Mouse (Mus musculus) kidney, embryonic 14.5 days (tissue): ENCODE results near the gene Ifne. TPM values are rescaled to one million over a fixed set of nuclear protein-coding genes. Genes with fewer than 3 reads are reported as not detected.

Source experiments
- ATAC-seq: fragments of 200-750 bp; cut with Nextera tagmentation; 2 replicates; pipeline ENCODE4 v1.8.0; 2017; ENCODE audit warnings: moderate number of reproducible peaks, mild to moderate bottlenecking, moderate TSS enrichment, moderate library complexity; ENCODE audit not compliant: low FRiP score, low TSS enrichment
- H3K27ac ChIP-seq: fragments of 300-500 bp; sonication (generic); 2 replicates; pipeline ENCODE4 v1.5.1; 2014; ENCODE audit warnings: low read depth, mild to moderate bottlenecking, low read length, moderate library complexity, mixed read lengths
- H3K27me3 ChIP-seq: fragments of 300-500 bp; sonication (generic); 2 replicates; pipeline ENCODE4 v1.6.1; 2014; ENCODE audit warnings: mild to moderate bottlenecking, low read length; ENCODE audit not compliant: control insufficient read depth, insufficient read depth
- H3K36me3 ChIP-seq: fragments of 300-500 bp; sonication (generic); 2 replicates; pipeline ENCODE4 v1.6.1; 2014; ENCODE audit warnings: low read length, mixed read lengths; ENCODE audit not compliant: control insufficient read depth, insufficient read depth
- H3K4me1 ChIP-seq: fragments of 300-500 bp; sonication (generic); 2 replicates; pipeline ENCODE4 v1.6.1; 2014; ENCODE audit warnings: low read length, mixed read lengths; ENCODE audit not compliant: control insufficient read depth, insufficient read depth
- H3K4me2 ChIP-seq: fragments of 300-500 bp; sonication (generic); replicated peaks from 2 replicates; pipeline ENCODE4 v1.6.1; 2014; ENCODE audit warnings: low read depth, mild to moderate bottlenecking, low read length
- H3K4me3 ChIP-seq: fragments of 300-500 bp; sonication (generic); 2 replicates; pipeline ENCODE4 v1.5.1; 2014; ENCODE audit warnings: mild to moderate bottlenecking, low read length
- H3K9ac ChIP-seq: fragments of 300-500 bp; sonication (generic); 2 replicates; pipeline ENCODE4 v1.6.1; 2014; ENCODE audit warnings: low read depth, mild to moderate bottlenecking, low read length, moderate library complexity
- H3K9me3 ChIP-seq: fragments of 300-500 bp; sonication (generic); 2 replicates; pipeline ENCODE4 v1.6.1; 2016; ENCODE audit warnings: low read length; ENCODE audit not compliant: control insufficient read depth
- WGBS: fragments of 180-500 bp; shearing (Covaris S2); extraction: QIAGEN DNeasy Blood & Tissue Kit; methylation state at CpG from one replicate; pipeline ENCODE4 v1.1.7; 2014; 5-methylcytosine and 5-hydroxymethylcytosine counted together
- polyA plus RNA-seq: library from polyadenylated mRNA; unstranded; fragments of >200 nt; fragmentation: Nextera tagmentation; extraction: Ambion mirVana; gene quantifications from 2 replicates; pipeline ENCODE4 v1.2.1, GENCODE M21; 2014

Gene Ifne
- polyA plus RNA-seq, 1 experiment from 2014 or later, result not detected

DNA sequence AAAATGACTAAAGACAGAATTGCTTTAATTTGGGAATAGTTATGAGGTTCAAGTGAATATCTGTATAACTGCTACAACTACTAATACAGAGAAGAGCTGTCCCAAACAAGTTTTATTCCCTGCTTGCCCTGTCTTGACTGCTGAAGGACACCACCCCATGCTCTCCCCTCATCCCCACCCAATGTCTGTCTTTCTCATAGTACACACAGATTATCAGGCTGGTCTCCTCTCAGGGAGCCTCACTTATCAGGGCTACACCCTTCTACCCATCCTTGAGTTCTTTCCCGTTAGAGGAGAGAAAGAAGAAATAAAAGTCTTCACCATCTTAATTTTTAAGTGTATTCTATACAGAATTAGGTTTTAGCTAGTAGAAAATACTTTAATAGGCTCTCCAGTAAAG is 34.0 kb upstream of the Ifne start:
- Histone ChIP-seq H3K36me3 (no peaks in the 10 kb centered on the region), H3K4me1 (no peaks in the 10 kb centered on the region), H3K9ac (no peak overlapping the region), H3K27me3 (peaks cover 34% of the 10 kb centered on the region), H3K4me3 (no peak overlapping the region), H3K27ac (no peak overlapping the region), H3K9me3 (no peaks in the 10 kb centered on the region), H3K4me2 (no peak overlapping the region)
- no peak for ATAC-seq
- 92% methylated on average over 1 of the region's 1 CpGs for WGBS

DNA sequence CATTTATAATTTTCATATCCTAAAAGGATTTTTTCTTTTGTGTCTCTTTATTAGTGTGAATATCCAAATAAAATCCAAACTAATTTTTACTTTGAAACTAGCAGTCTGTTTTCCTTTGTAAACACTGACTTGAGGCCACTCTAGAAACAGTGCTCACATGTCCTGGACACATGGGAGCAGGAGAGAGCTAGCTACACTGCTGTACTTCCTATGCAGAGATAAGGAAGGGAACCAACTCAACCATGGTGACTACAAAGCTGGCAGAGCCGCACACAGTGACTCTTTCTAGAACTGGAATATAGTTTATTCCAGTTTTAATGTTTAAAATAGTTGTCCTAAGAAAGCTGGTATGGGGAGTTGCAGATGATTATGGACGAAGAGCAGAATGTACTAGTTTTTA is 32.9 kb upstream of the Ifne start:
- H3K4me1 ChIP-seq, result no peaks in the 10 kb centered on the region
- no peak overlapping the region for H3K9ac ChIP-seq
- WGBS, result 83% methylated on average over 2 of the region's 2 CpGs
- H3K27me3 ChIP-seq, result peaks cover 35% of the 10 kb centered on the region
- H3K4me2 ChIP-seq, result no peak overlapping the region
- H3K9me3 ChIP-seq, result no peaks in the 10 kb centered on the region
- H3K27ac ChIP-seq, result no peak overlapping the region
- no peak for ATAC-seq
- no peak overlapping the region for H3K4me3 ChIP-seq
- H3K36me3 ChIP-seq, result no peaks in the 10 kb centered on the region

DNA sequence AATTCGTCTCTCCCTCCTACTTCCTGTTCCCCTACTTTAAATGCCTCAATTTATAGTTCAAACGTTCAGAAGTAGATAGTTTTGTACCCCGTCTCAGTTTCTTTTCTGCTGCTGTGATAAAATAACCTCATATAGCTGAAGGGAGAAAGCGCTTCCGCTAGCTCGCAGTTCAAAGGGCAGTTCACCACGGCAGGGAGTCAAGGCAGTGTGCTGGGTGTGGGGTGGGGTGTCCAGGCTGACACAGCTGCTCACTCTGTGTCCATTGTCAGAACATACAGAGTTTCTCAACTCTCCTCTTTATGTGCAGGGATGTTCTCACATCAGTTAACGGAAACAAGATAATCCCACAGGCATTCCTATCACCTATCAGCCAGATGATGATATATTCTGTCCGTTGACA is 32.2 kb upstream of the Ifne start:
- H3K9me3 ChIP-seq, result no peaks in the 10 kb centered on the region
- H3K4me2 ChIP-seq, result no peak overlapping the region
- no peak overlapping the region for H3K9ac ChIP-seq
- H3K4me1 ChIP-seq, result no peaks in the 10 kb centered on the region
- H3K4me3 ChIP-seq, result no peak overlapping the region
- no peaks in the 10 kb centered on the region for H3K36me3 ChIP-seq
- H3K27ac ChIP-seq, result no peak overlapping the region
- no peak for ATAC-seq
- H3K27me3 ChIP-seq, result peaks cover 35% of the 10 kb centered on the region
- 31% methylated on average over 9 of the region's 9 CpGs for WGBS

DNA sequence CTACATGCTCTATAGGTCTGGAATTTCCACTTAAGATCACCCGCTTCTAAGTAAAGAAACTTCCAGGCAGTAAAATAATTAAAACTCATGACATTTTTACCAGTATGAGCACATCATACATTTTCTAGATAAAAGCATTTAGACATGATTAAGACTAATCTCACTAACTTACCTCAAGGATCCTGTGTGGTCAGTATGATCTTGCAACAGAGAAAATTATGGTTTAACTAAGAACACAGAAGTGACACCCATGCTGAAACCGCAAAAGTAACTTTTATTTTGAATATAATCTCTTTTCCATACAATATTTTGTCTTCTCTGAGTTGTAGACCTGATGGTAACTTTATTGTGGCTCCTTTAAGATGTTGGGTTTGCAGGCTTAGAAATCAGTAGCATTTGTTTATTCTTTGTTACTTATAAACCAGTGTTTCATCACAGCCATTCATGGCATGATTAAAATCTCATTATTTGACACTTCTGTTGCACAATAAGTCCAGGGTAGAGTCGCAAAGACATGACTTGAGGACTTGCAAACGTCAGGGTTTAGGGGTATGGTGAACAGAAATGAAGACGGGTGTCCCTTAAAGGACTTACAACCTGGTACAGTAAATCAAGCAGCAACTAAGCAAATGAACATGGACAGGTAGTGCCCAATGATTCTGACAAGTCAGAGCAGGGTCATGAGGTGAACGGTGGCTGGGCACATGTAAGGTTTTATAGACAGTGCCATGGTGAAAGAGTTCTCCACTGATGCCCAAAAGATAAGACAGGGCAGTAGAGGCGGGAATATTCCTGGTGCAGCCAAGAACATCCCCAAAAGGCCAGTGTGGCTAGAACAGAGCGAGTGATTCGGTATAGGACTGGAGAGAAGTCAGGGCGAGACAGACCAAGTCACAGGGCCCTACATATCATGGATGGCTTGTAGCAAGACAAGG is 29.9 kb upstream of the Ifne start:
- Histone ChIP-seq H3K4me3 (no peak overlapping the region), H3K36me3 (no peaks in the 10 kb centered on the region), H3K9me3 (no peaks in the 10 kb centered on the region), H3K4me1 (no peaks in the 10 kb centered on the region), H3K27ac (no peak overlapping the region), H3K9ac (no peak overlapping the region), H3K27me3 (peaks cover 34% of the 10 kb centered on the region), H3K4me2 (no peak overlapping the region)
- no peak for ATAC-seq
- WGBS, result 87% methylated on average over 10 of the region's 10 CpGs

DNA sequence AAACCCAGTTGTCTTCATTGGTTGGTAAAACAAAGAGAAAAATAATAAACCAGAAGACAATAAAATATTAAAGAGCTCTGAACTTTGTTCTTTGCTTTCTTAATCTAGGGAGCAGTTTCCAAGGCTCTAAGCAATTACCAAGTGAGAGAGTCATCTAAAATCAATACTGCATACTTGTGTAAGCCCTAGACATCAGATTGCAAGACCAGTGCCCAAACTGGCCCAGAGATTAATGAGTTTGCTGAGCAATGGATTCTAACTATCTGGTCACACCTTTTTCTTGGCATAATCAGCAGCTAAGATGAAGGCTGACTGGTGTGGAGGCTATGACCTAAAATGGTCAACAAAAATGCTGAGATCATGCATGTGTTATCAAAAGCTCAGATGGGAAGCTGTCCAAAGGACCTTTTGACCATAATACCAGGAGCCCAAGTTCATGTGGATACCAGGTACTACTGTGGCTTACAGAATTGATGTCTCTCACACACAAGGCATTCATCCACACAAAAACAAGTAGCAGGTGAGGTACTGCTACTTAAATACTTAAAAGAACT is 13.3 kb upstream of the Ifne start:
- Histone ChIP-seq H3K4me2 (no peak overlapping the region), H3K9ac (no peak overlapping the region), H3K4me3 (no peak overlapping the region), H3K9me3 (no peaks in the 10 kb centered on the region), H3K27me3 (no peaks in the 10 kb centered on the region), H3K36me3 (no peaks in the 10 kb centered on the region), H3K27ac (no peak overlapping the region), H3K4me1 (no peaks in the 10 kb centered on the region)
- ATAC-seq, result no peak

DNA sequence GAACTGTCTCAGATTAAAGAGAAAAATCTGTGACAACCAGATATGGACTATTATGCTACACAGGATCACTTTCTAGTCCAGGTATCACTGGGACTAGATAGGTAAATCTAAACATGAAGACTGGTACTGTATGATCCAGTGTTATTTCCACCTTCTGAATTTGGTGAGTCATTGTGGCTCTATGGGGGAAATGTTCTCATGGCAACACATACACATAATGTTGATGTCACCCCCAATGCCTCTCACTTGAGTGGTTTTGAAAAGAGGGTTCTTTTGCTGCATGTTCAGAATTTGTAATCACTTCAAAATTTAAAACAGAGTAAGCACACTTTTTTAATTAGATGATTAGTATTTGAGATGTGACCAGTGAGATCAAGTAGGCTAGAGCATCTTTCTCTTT is 8.2 kb upstream of the Ifne start:
- H3K36me3 ChIP-seq, result no peaks in the 10 kb centered on the region
- H3K4me3 ChIP-seq, result no peak overlapping the region
- no peak overlapping the region for H3K9ac ChIP-seq

DNA sequence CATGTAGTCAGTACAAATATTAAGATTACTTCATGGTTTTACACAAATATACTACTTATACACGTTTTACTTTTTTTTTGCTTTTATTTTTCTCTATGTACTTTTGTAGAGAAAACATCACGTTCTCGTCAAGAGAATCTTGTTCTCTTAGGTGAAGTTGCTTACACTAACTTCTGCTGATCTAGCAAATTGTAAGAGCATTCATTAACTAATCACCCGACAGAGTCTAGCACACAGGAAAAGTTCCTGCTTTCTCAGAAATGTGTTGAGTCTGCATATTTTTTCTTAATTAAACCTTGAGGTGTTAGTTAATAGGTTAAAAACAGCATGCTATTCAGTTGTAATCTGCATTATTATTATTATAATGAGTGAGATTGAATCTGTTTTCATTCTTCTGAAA is 1.2 kb downstream of the Ifne start:
- Histone ChIP-seq H3K4me3 (no peak overlapping the region), H3K9me3 (no peaks in the 10 kb centered on the region), H3K9ac (no peak overlapping the region), H3K27ac (no peak overlapping the region), H3K4me2 (no peak overlapping the region), H3K36me3 (no peaks in the 10 kb centered on the region), H3K4me1 (no peaks in the 10 kb centered on the region), H3K27me3 (peaks cover 3% of the 10 kb centered on the region; the same call in 1 of the 2 replicates)
- WGBS, result 70% methylated on average over 4 of the region's 4 CpGs
- no peak for ATAC-seq

More for the DNA sequence above, 8.2 kb upstream of the Ifne start:
- ATAC-seq, result no peak
- Histone ChIP-seq H3K9me3 (no peaks in the 10 kb centered on the region), H3K27ac (no peak overlapping the region), H3K4me2 (no peak overlapping the region), H3K27me3 (no peaks in the 10 kb centered on the region), H3K4me1 (no peaks in the 10 kb centered on the region)

DNA sequence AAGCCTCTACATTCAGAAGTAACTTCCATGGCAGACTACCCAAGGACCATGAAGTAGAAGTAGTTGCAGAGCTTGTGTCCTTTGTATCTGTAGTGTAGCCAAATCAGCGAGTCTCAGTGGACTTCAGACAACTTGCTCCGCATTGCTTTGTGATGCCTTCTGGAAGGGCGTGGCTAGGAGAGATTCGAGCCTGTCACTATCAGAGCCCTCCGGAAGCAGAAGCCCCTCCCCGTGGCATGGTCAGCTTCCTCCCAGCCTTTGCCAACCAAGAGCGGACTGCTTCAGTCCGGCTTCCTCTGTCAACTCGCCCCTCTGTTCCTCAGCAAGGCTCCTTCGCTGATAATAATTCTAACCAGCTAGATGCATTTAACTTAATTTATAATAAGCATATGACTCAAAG is 1.8 kb downstream of the Ifne start:
- 41% methylated on average over 10 of the region's 10 CpGs for WGBS
- H3K27me3 ChIP-seq, result peaks cover 3% of the 10 kb centered on the region; the same call in 1 of the 2 replicates
- no peak overlapping the region for H3K27ac ChIP-seq
- no peak for ATAC-seq
- no peaks in the 10 kb centered on the region for H3K9me3 ChIP-seq
- no peak overlapping the region for H3K4me3 ChIP-seq
- no peak overlapping the region for H3K9ac ChIP-seq
- H3K36me3 ChIP-seq, result no peaks in the 10 kb centered on the region
- H3K4me1 ChIP-seq, result no peaks in the 10 kb centered on the region
- H3K4me2 ChIP-seq, result no peak overlapping the region

DNA sequence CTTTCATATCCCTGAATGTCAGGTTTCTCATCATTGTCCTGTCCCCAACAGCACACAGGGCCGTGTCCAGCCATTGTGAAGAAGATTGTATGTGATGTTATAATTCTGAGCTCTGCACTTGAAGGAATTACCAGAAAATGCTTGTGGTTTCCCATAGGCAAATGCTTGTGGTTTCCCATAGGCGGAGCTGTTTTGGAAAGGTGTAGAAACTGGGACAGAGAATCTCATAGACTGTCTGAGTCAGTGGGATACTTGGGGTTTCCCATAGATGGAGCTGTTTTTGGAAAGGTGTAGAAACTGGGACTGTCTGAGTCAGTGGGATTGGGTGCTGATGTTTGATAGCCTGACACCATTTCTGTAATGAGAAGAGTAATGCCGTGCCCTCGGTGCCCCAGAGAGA is 3.5 kb downstream of the Ifne start:
- no peak for ATAC-seq
- Histone ChIP-seq H3K9ac (no peak overlapping the region), H3K4me1 (no peaks in the 10 kb centered on the region), H3K27me3 (peaks cover 3% of the 10 kb centered on the region), H3K4me3 (no peak overlapping the region), H3K9me3 (no peaks in the 10 kb centered on the region), H3K4me2 (no peak overlapping the region), H3K36me3 (no peaks in the 10 kb centered on the region), H3K27ac (no peak overlapping the region)
- WGBS, result 87% methylated on average over 4 of the region's 4 CpGs
